Mouse (Mus musculus): ENCODE measurements around the gene Tefm.
"Not testable (repeated sequence)": the region's sequence is repeated elsewhere in the genome, so short reads cannot be mapped to it uniquely, and the experiment has no call there.

Tefm gene

DNA sequence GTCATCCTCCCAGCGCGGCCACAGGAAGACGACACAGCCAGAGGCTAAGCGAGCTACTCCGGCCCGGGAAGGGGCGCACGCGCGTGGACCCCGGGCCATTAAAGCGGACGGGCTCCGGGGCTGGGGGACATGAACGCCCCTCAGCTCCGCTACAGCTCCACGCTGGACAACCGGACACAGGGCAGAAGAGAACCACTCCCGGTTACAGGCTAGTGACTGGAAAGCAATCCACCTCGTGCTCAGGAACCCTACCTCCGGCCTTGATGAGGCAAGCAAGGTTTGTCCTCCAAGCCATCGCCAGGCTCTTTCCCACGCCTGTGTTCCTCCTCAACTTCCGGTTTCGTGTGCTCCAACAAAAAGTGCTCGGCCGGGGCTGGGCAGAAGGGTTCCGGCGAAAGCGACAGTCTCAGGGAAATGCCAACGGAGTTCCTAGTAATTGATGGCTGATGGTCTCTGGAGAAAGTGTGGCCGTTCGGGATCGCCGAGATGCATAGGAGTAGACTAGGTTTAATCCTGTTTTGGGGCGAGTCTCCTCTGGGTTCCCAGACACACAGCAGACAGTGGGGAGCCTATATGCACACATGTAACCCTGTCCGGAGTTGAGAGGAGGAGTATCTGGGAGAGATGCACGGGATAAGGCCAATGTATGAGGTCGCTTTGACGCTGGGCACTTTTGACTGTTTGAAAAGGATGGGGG is at the start of gene Tefm:
Gene Tefm (minus strand): TSS at position 351 of the 697 bp plus-strand sequence.
- peak; percentile 59 to 65 for DNase-seq (ENCODE audit: low spot score in 2 of 2)

DNA sequence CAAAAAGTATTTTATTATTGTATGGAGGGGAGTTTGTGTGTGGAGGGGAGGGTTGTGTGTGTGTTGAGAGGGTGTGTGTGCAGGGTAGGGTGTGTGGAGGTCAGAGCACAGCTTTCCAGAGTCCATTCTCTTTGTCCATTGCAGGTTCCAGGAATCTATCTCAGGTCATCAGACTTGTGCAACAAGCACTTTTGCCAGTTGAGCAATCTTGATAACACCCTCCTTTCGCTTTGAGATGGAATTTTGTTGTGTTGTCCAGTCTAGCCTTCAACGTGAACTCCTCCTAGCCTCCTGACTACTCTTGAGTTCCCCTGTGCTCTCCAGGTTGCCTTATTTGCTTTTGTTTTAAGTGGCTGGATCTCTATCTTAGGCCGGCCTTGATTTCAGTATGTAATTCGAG is 48.3 kb upstream of the Tefm start:
- no peak for DNase-seq (ENCODE audit: low spot score in 2 of 2)

DNA sequence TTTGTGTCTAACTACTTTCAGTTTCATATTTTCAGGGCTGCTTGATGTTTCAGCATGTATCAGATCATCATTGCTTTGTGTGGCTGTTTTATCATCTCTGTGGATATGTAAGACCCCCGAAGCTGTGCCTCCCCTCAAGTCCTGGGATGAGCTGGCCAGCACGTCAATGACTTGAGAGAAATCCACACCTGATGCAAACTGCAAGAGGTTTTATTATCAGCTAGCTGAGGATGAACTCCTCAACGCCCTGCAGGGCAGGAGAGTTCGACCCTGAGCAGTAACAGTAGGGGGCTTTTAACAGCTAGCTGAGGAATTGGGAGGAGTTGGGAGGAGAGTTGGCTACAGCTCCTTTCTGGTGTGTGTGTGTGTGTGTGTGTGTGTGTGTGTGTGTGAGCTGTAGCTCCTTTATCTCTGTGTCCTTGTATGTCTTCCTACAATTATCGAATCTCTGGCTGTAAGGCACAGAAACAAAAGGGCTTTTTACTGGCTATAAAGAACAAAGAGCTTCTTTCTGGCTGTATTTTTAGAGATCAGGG is 43.5 kb upstream of the Tefm start:
- DNase-seq (ENCODE audit: low spot score in 2 of 2), result not testable (repeated sequence)

DNA sequence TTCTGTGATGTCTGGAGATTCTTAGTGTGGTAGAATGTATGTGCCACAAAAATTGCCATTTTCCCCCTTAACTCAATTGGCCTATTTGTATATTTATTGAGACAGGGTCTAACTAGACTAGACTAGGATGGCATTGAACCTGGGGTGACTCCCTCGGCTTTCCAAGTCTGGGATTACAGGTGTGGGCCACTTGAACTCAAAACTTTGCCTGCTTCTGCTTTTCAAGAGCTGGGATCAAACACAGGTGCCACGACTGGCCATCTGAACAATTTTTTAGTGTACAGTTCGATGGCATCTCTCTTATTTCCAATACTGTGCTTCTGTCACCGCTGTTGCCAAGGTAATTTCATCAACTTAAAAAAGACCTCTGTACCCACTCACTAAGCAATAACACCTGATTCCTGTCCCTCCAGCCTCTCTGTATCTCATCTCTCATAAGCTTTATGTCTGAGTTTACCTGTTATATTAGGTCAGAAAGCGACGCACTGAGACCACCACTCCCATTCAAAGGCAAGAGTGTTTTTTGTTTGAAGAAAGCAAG is 42.6 kb upstream of the Tefm start:
- no peak for DNase-seq (ENCODE audit: low spot score in 2 of 2)

DNA sequence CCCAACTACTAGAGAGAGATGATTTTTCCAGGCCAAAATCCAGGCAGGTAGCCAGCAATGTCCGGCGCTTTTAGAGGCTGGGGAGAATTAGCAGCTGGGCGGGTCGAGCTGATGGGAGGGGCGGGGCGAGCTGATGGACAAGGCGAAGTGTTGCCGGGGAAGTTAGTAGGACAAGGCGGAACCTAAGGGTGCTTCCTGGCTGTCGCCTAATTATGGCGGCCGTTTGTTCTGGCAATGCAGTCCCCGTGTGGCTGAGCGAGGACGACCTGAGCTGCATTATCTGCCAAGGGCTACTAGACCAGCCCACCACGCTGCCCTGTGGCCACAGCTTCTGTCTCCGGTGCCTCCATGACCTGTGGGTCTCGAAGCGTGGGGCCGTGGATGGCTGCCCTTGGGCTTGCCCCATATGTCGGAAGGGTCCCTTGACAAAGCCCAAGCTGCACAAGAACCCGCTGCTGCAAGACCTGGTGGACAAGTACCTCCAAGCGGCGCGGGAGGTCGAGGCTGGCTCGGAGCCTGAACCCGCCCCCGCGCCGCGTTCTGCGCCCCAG is 41.8 kb upstream of the Tefm start, which contains the start of gene Rnf135:
Gene Rnf135 (plus strand): TSS at position 147 of the 551 bp plus-strand sequence.
- peak; percentile 65 to 69 for DNase-seq (ENCODE audit: low spot score in 2 of 2)

DNA sequence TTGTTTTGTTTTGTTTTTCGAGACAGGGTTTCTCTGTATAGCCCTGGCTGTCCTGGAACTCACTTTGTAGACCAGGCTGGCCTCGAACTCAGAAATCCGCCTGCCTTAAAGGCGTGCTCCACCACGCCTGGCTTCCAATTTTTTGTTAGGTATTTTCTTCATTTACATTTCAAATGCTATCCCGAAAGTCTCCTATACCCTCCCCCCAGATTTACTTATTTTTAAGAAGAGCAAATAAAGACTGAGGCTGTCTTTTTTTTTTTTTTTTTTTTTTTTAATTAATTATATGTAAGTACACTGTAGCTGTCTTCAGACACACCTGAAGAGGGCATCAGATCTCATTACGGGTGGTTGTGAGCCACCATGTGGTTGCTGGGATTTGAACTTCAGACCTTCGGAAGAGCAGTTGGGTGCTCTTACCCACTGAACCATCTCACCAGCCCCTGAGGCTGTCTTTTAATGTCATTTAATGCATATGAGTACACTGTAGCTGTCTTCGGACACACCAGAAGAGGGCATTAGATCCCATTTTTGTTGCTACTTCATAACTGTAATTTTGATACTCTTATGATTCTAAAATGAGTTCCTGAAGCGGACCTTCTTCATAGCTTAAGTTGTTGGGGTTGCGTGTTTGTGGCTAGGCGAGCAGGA is 41.2 kb upstream of the Tefm start:
- DNase-seq (ENCODE audit: low spot score in 2 of 2), result not testable (repeated sequence)

DNA sequence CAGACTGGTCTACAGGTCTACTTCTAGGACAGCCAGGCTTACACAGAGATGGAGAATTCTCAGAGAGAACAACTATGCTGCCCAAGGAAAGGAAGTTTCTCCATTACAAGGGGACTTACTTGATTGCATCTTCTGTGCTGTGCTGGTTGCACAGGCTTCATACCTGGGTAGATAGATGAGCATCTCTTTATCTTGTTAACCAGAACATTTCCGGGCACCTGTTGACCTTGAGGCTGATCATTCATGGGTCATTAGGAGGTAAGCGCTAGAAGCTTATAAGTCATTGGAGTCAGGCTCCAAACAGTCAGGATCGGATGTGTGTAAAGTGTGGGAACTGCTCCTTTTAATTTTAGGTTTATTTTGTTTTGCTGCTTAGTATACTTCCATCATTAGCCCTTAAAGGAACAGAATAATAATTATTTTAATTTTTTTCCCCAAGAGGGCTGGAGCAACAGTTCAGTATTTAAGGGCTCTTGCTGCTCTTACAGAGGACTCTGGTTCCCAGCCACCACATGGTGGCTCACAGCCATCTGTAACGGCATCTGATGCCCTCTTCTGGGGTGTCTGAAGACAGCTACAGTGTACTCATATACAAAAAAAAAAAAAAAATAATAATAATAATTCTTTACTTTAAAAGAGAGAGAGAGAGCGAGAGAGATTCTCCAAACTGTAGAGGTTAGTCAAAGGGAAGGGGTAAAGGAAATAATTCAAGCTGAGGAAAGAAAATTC is 39.2 kb upstream of the Tefm start:
- no peak for DNase-seq (ENCODE audit: low spot score in 2 of 2)

DNA sequence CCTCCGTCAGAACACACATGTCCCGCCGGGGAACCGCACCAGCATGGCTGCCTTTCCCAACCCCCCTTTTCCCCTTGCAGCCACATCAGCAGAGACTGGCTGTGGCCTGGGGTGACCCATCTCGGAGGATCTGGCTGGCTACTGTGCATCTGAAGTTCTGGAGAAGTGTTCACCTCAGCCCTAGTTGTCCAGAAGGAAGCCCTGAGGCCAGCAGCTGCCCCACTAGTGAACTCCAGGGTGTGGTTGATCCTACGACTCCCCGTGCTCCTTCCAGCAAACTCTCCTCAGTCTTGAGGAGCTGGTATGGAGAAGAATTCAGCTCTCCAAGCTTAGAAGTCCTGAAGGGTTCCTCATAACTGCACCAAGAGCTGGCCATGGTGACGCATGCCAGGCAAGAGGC is 36.3 kb upstream of the Tefm start:
- no peak for DNase-seq (ENCODE audit: low spot score in 2 of 2)

DNA sequence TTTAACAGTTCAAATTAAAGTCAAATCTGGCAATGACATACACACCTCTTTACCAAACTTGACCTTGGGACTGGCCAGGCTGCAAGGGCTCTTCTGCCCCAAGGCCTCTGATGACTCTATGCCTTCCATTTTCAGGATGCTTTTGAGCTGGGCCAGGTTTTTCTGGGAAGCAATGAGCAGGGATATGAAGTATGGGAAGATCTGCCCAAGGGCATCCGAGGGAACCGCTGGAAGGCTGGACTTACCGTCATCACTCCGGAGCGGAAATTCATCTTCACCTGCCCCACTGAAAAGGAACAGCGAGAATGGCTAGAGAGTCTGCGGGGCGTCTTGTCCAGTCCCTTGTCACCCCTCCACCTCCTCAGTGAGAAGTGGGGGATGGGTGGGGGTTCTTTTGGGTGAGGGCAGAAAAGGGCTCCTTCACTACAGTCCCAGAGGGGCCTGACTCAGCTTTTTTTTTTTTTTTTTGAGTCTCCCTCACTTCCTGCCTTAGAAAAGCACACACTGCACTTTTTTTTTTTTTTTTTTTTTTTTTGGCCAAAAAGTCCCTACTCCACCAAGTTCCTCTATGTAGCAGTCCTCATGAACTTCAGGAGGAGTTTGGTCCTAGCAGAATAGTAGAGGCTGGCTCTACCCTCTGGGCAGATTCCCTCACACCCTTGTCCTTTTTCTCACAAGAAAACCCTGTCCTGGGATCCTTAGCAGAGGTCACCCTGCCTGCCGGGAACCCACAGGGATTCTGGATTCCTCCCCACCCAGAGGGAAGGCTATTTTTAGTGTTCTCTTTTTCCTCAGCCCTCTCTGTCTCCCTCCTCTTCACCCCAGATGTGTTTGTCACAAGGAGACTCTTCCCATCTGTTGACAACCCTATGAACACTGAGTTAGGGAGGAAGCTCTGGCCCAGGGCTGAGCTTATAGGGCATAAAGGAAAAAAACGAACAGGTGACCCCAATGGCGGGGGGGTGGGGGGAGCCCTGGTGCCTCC is 35.2 kb upstream of the Tefm start:
- no peak for DNase-seq (ENCODE audit: low spot score in 2 of 2)

DNA sequence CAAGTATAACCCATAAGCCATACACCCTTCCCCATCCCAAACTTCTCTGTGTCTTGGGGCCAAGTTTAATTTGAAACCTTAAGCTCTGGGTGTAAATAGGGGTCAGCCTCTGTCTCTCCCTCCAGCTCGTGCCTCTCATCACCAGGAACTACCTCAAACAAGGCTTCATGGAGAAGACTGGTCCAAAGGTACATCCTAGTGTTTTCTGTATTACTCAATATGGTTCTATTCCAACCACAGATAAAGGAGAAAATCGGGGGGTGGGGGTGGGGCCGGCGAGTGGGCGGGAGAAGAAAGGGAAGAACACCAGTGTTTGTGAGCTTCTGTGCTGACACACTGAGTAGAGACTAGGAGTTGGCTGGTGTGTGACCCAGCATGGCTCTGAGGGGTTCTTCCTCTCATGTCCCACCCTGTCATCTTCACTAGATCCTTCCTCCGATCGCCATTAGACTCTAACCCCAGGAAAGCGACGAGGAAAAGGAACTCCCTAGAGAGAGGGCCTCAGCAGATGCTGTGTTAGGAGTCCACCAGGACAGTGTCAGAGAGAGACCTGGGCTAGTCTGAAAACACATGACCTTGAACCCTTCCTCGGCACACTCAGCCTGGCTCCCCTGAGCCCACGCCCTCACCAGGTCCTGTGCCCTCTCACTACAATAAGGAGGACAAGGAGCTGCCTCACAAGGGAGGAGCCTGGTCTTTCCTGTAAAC is 32.1 kb upstream of the Tefm start:
- DNase-seq (ENCODE audit: low spot score in 2 of 2), result no peak

DNA sequence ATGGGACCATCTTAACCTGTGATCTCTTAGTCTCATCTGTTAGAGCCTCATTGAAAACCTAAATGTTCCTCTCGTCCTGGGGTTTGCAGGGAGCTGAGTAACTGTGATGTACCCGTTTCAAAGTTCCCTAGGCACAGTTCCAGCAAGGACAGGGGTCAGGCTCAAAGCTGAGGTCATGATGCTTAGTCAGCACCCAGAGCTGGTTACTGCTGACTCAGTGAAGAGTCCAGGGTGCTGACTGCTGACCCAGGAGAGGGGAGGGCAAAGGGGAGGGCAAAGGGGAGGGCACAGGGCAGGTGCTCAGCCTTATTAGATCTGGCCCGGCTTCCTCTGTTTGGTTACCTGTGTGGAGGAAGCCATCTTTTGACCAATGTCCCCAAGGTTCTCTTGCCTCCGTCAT is 29.9 kb upstream of the Tefm start:
- DNase-seq (ENCODE audit: low spot score in 2 of 2), result no peak

DNA sequence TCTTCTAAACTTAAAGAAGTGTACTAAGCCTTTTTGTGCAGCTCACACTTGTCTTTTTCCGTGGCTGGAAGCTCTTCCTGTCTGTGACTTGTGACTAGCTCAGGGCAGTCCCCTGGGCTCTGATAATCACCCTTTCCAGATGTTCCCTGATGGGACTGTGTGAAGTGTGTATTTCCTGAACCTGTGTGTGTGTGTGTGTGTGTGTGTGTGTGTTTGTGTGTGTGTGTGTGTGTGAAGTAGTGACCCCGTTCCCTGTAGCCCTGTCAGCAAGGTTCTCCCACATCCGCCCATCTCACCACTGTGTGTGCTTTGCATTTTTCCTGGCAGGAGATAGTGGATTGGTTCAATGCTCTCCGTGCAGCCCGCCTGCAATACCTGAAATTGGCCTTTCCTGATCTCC is 28.4 kb upstream of the Tefm start:
- DNase-seq (ENCODE audit: low spot score in 2 of 2), result no peak

DNA sequence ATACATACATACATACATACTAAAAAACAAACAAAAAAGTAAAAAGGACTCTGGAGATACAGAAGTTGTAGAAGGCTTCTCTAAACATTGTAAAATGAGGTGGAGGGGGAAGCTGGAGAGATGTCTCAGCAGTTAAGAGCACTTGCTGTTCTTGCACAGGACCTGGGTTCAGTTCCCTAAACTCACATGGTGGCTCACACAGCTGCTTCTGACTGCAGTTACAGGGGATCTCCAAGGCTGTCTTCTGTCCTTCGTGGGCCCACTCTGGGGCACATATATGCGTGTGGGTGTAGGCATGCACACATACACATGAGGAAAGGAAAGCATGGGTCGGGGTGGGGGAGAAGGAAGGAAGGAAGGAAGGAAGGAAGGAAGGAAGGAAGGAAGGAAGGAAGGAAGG is 27.7 kb upstream of the Tefm start:
- no peak for DNase-seq (ENCODE audit: low spot score in 2 of 2)

DNA sequence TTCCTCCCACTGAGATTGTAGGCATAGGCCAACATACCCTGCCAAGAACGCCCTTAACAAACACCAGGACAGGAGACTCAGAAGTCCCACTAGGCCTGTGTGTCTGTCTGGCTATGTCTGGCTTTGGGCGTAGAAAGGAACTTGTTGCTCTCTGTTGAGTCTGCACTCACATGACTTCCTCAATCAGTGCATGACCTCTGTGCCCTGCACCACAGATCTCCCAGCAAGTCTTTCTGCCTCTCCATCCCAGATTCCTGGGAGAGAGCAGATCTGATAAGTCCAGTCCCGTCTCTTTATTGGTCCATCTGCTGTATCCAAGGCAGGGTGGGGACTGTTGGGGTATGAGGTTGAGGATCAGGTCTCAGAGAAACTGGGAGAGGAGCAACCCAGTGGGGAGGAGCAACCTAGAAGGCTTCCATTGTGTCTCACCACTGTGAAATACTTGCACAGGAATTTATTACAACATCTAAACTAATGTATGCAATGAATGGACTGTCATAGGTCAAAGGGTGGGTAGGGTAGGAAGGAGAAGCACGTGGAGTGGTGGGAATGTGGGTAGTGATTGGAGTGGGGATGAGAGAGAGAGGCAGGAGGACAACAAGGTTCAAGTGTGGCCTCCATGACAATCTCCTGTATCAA is 26.8 kb upstream of the Tefm start:
- no peak for DNase-seq (ENCODE audit: low spot score in 2 of 2)

DNA sequence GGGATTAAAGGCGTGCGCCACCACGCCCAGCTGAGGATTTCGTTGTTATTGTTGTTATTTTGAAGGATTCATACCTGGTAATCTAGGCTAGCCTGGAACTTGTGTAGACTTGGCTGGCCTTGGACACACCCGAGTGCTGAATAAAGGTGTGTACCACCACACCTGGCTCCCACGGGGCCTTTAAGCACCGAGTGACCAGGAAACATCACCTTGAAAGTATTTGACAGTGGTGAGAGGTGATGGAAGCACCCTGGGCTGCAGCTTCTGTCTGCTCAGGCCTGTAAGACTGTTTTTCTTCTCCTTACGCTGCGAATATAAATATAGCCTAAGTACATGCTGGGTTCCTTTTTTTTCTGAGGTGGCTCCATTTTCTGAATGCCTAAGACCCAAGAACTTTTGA is 26.1 kb upstream of the Tefm start:
- no peak for DNase-seq (ENCODE audit: low spot score in 2 of 2)

DNA sequence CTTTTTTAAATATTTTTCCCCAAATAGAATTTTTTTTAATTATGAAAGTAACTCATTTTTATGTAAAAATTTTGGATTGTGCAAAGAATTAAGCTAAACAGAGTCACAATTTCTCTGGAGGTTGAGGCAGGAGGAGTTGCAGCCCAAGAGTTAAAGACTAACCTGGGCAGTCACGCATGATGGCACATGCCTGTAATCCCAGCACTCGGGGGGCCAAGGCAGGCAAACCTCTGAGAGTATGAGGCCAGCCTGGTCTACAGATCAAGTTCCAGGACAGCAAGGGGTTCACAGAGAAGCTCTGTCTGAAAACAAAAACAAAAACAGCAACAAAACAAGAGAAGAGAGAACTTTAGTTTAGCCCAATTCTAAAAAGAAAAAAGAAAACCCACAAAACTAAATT is 22.2 kb upstream of the Tefm start:
- DNase-seq (ENCODE audit: low spot score in 2 of 2), result no peak

DNA sequence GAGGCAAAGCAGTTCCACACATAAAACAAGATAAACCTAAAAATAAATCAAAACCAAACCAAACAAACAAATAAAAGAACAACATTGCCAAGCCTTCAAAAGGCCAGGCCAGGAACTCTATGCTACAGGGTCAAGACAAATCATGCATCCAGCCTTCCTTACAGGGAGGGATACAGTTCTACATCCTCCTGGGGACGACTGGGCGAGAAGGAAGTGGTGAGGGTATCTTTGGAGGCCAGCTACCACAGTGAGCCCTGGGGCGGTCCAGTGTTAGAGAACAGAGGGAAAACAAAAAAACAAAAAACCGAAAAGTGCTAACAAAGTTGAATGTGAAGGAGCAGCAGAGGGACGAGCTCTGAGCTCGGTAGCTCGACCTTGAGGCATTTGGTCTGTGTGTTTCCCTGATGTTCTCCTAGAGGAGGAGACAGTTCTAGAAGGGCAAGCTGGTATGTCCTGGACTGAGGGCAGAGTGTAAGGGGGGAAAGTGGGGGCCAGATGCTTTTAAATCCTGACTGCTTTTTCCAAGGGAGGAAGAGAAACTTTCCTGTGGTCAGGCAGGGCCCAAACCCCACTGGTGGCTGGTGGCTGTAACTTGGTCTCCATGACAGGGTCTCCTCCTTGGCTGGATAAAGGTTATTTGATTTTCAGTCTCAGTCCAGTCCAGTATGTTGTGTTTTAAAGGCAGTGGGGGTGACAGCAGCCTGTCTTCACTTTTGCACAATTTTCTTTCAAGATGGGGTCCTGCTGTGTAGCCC is 21.6 kb upstream of the Tefm start:
- no peak for DNase-seq (ENCODE audit: low spot score in 2 of 2)

DNA sequence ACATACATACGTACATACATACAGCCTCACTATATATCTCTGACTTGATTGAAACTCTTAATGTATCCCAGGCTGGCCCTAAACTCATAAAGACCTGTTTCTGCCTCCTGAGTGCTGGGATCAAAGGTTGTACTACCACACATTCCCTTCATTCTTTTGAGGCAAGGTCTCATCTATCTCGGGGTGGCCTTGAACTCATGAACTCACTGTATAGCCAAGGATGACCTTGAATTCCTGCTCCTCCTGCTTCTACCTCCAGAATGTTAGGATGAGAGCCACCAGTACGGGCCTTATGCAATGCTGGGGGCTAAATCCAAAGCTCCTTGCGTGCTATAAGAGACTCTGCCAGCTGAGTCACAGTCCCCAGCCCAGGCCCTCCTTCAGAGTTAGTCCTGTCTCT is 19.1 kb upstream of the Tefm start:
- DNase-seq (ENCODE audit: low spot score in 2 of 2), result no peak

DNA sequence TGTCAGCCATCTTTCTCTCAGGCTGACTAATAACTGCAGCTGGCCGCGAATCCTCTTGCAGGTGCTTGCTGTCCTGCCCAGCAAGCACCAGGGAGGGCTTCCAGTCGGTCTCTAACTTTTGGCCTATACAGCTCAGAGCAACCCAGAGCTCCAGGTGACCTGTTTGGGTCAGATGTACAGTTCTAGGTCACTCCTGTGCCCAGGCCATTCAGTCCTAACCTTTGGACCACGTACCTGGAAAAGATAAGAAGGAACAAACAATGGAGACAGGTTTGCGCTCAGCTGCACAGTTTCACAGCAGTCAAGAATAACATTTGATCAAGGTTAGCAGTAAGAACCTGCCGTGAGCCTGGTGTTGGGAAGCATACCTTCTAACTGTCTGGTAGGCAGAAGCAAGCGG is 17.0 kb upstream of the Tefm start:
- DNase-seq (ENCODE audit: low spot score in 2 of 2), result no peak

Measured in right cerebral cortex, postnatal 36 days (tissue).